Mouse (Mus musculus): ENCODE measurements around the gene 9330161L09Rik.

GRCm38 (mm10) chr12:103445060-103445459, 37.4 kb upstream of the 9330161L09Rik start:
- TF ChIP-seq EP300 (IDR thresholded peaks at IDR 0.05; ENCODE audit: low read depth) (no peak), CTCF (IDR thresholded peaks at IDR 0.05; ENCODE audit: low read depth) (no peak)

Measured in liver, embryonic 14.5 days (tissue).